Mouse (Mus musculus): ENCODE data around the gene Myo16.

GRCm38 (mm10) chr8:10174841-10175680, 21.4 kb downstream of the Myo16 start:
- TF ChIP-seq E2F4 (IDR thresholded peaks at IDR 0.05; ENCODE audit: borderline replicate concordance, low read depth, low read length) (no peak), USF1 (IDR thresholded peaks at IDR 0.05; ENCODE audit: low read depth, low read length) (no peak), EP300 (IDR thresholded peaks at IDR 0.05; ENCODE audit: low read depth in 1 of 2, low read length in 2 of 2) (no peak), CTCF (IDR thresholded peaks at IDR 0.05 in 2 of 3, conservative IDR thresholded peaks at IDR 0.05 in 1 of 3; ENCODE audit: control insufficient read depth in 1 of 3, insufficient read depth in 1 of 3, low read depth in 2 of 3, low read length in 3 of 3, poor library complexity in 1 of 3, severe bottlenecking in 1 of 3) (no peak), POLR2A (IDR thresholded peaks at IDR 0.05; ENCODE audit: control insufficient read depth in 1 of 2, insufficient read depth in 1 of 2, low read depth in 1 of 2, low read length in 2 of 2, poor library complexity in 1 of 2) (no peak), TBP (IDR thresholded peaks at IDR 0.05; ENCODE audit: low read depth, low read length) (no peak), KAT2A (conservative IDR thresholded peaks at IDR 0.05; ENCODE audit: low read depth, low read length) (no peak), MXI1 (IDR thresholded peaks at IDR 0.05; ENCODE audit: low read depth, low read length) (no peak), TAL1 (IDR thresholded peaks at IDR 0.05; ENCODE audit: low read length) (no peak), ETS1 (IDR thresholded peaks at IDR 0.05; ENCODE audit: low read depth, low read length) (no peak)
